Mouse (Mus musculus) liver, embryonic 11.5 days (tissue): Measurements from ENCODE around the gene Bglap2. TPM values are rescaled to one million over a fixed set of nuclear protein-coding genes. Genes with fewer than 3 reads are reported as not detected.
A peak's percentile ranks its signal among the peaks of the same experiment; 100 is the strongest.
"Not testable (repeated sequence)": the region's sequence is repeated elsewhere in the genome, so short reads cannot be mapped to it uniquely, and the experiment has no call there.

Experiments
- ATAC-seq: fragments of 200-750 bp; cut with Nextera tagmentation; replicated peaks from 2 replicates; pipeline ENCODE4 v1.8.0; 2017; ENCODE audit warnings: moderate number of reproducible peaks, mild to moderate bottlenecking, moderate TSS enrichment, moderate library complexity; ENCODE audit not compliant: low FRiP score
- DNase-seq: peaks from one replicate; pipeline ENCODE4 v3.0.0-alpha.2; 2017; ENCODE audit warnings: low spot score
- H3K27ac ChIP-seq: fragments of 300-500 bp; sonication (generic); 2 replicates; pipeline ENCODE4 v1.5.1; 2014; ENCODE audit warnings: mild to moderate bottlenecking, low read depth, low read length, control low read depth
- H3K27me3 ChIP-seq: fragments of 300-500 bp; sonication (generic); replicated peaks from 2 replicates; pipeline ENCODE4 v1.6.1; 2014; ENCODE audit warnings: low read length, mixed read lengths; ENCODE audit not compliant: control insufficient read depth, insufficient read depth
- H3K36me3 ChIP-seq: fragments of 300-500 bp; sonication (generic); 2 replicates; pipeline ENCODE4 v1.6.1; 2014; ENCODE audit warnings: mild to moderate bottlenecking, low read length, moderate library complexity, mixed read lengths; ENCODE audit not compliant: control insufficient read depth, insufficient read depth
- H3K4me1 ChIP-seq: fragments of 300-500 bp; sonication (generic); replicated peaks from 2 replicates; pipeline ENCODE4 v1.6.1; 2014; ENCODE audit warnings: low read length, mixed read lengths; ENCODE audit not compliant: control insufficient read depth, insufficient read depth
- H3K4me2 ChIP-seq: fragments of 300-500 bp; sonication (generic); 2 replicates; pipeline ENCODE4 v1.6.1; 2014; ENCODE audit warnings: mild to moderate bottlenecking, control low read depth, moderate library complexity
- H3K4me3 ChIP-seq: fragments of 300-500 bp; sonication (generic); 2 replicates; pipeline ENCODE4 v1.5.1; 2014; ENCODE audit warnings: low read depth, low read length, control low read depth
- H3K9ac ChIP-seq: fragments of 300-500 bp; sonication (generic); 2 replicates; pipeline ENCODE4 v1.6.1; 2014; ENCODE audit warnings: low read depth, low read length, control low read depth
- H3K9me3 ChIP-seq: fragments of 300-500 bp; sonication (generic); 2 replicates; pipeline ENCODE4 v1.6.1; 2016; ENCODE audit warnings: low read length, inconsistent platforms, mixed read lengths; ENCODE audit not compliant: control insufficient read depth
- WGBS: fragments of 180-500 bp; shearing (Covaris S2); extraction: QIAGEN DNeasy Blood & Tissue Kit; methylation state at CpG from one replicate; pipeline ENCODE4 v1.1.7; 2014; 5-methylcytosine and 5-hydroxymethylcytosine counted together
- polyA plus RNA-seq: library from polyadenylated mRNA; unstranded; fragments of >200 nt; fragmentation: Nextera tagmentation; extraction: Ambion mirVana; gene quantifications from 2 replicates; pipeline ENCODE4 v1.2.1, GENCODE M21; 2014

Gene Bglap2
- polyA plus RNA-seq, 1 experiment from 2014 or later, result not detected

GRCm38 (mm10) chr3:88376644-88377043 lies 1.9 kb downstream of the Bglap2 start:
- not testable (repeated sequence) for ATAC-seq, H3K36me3 ChIP-seq, H3K9ac ChIP-seq, DNase-seq, H3K9me3 ChIP-seq, H3K27ac ChIP-seq, H3K4me3 ChIP-seq, H3K27me3 ChIP-seq, H3K4me1 ChIP-seq
- H3K4me2 ChIP-seq, result peak overlapping the region; percentile 31; the same call in 1 of the 2 replicates
- WGBS, result 32% methylated on average over 5 of the region's 7 CpGs

GRCm38 (mm10) chr3:88375750-88376626 lies 2.5 kb downstream of the Bglap2 start:
- not testable (repeated sequence) for H3K9me3 ChIP-seq, H3K27me3 ChIP-seq, H3K36me3 ChIP-seq, H3K9ac ChIP-seq, DNase-seq, H3K4me3 ChIP-seq, H3K4me1 ChIP-seq, H3K27ac ChIP-seq
- peak overlapping the region; percentile 31 for H3K4me2 ChIP-seq
- peak; percentile 91 for ATAC-seq
- WGBS, result 11% methylated on average over 18 of the region's 19 CpGs

GRCm38 (mm10) chr3:88372643-88373042 lies 5.9 kb downstream of the Bglap2 start, which contains the start of gene Bglap3:
Gene Bglap3 (minus strand): TSS chr3:88372743.
- H3K27me3 ChIP-seq, DNase-seq, H3K27ac ChIP-seq, H3K4me2 ChIP-seq, H3K4me1 ChIP-seq, H3K4me3 ChIP-seq, H3K9ac ChIP-seq, H3K9me3 ChIP-seq, H3K36me3 ChIP-seq, ATAC-seq: not testable (repeated sequence)
- 90% methylated on average over 9 of the region's 9 CpGs for WGBS

- H3K27me3 ChIP-seq, result peaks cover 21% of the 10 kb centered on the region
- H3K4me1 ChIP-seq, result peaks cover 13% of the 10 kb centered on the region
- not testable (repeated sequence) for ATAC-seq, H3K9ac ChIP-seq, H3K4me3 ChIP-seq, DNase-seq, H3K36me3 ChIP-seq, H3K9me3 ChIP-seq, H3K27ac ChIP-seq, H3K4me2 ChIP-seq
- 86% methylated on average over 7 of the region's 7 CpGs for WGBS
Measured at GRCm38 (mm10) chr3:88368511-88368910, 10.0 kb downstream of the Bglap2 start.

- peaks cover 23% of the 10 kb centered on the region for H3K4me1 ChIP-seq
- 41% methylated on average over 3 of the region's 7 CpGs for WGBS
- not testable (repeated sequence) for H3K9me3 ChIP-seq
Measured at GRCm38 (mm10) chr3:88367517-88367916, 11.0 kb downstream of the Bglap2 start.

GRCm38 (mm10) chr3:88366830-88367428 lies 11.6 kb downstream of the Bglap2 start:
- Histone ChIP-seq H3K27me3 (peaks cover 21% of the 10 kb centered on the region), H3K4me1 (peaks cover 29% of the 10 kb centered on the region), H3K4me2 (peak overlapping the region; percentile 47)
- not testable (repeated sequence) for H3K4me3 ChIP-seq, H3K27ac ChIP-seq, DNase-seq, H3K9ac ChIP-seq, H3K9me3 ChIP-seq, H3K36me3 ChIP-seq
- 7% methylated on average over 19 of the region's 22 CpGs for WGBS
- ATAC-seq, result peak; percentile 42; the same call in 1 of the 2 replicates

More at GRCm38 (mm10) chr3:88367517-88367916, 11.0 kb downstream of the Bglap2 start:
- not testable (repeated sequence) for DNase-seq, H3K27ac ChIP-seq, H3K4me3 ChIP-seq, H3K4me2 ChIP-seq, ATAC-seq, H3K9ac ChIP-seq, H3K36me3 ChIP-seq
- peaks cover 21% of the 10 kb centered on the region for H3K27me3 ChIP-seq

- Histone ChIP-seq H3K27me3 (peaks cover 21% of the 10 kb centered on the region), H3K4me2 (no peak overlapping the region; the same call in 1 of the 2 replicates), H3K27ac (no peak overlapping the region), H3K4me1 (peaks cover 36% of the 10 kb centered on the region), H3K9ac (no peak overlapping the region), H3K9me3 (0 out of 2 replicates have a peak, but pooled peaks cover 3% of the 10 kb centered on the region), H3K36me3 (peaks cover 12% of the 10 kb centered on the region), H3K4me3 (no peak overlapping the region)
- DNase-seq (no peak), ATAC-seq (no peak)
- 32% methylated on average over 34 of the region's 34 CpGs for WGBS
Measured at GRCm38 (mm10) chr3:88365705-88366361, 12.7 kb downstream of the Bglap2 start.

- Histone ChIP-seq H3K4me3 (peak within 1 kb of the TSS; percentile 35), H3K36me3 (peaks cover 25% of the 10 kb centered on the region), H3K9ac (peak within 1 kb of the TSS; percentile 56), H3K9me3 (no peaks in the 10 kb centered on the region), H3K4me1 (peaks cover 36% of the 10 kb centered on the region), H3K27me3 (peaks cover 21% of the 10 kb centered on the region), H3K4me2 (peak within 1 kb of the TSS; percentile 60), H3K27ac (peak within 1 kb of the TSS; percentile 78)
- peak; percentile 55; the same call in 1 of the 2 replicates for ATAC-seq
- WGBS, result 5% methylated on average over 16 of the region's 16 CpGs
- peak; percentile 62 for DNase-seq
Measured at GRCm38 (mm10) chr3:88364337-88364736, 14.2 kb downstream of the Bglap2 start, which contains the start of gene Paqr6. Gene Paqr6 (plus strand): TSS chr3:88364584.
